Mouse (Mus musculus) CD4-positive, CD25-positive, alpha-beta regulatory T cell, adult 2 months (primary cell): ENCODE results near the gene Jhy.

ENCODE experiments used
- DNase-seq: peaks from one replicate; pipeline ENCODE4 v3.0.0-alpha.2; 2012; ENCODE audit warnings: low read depth, low spot score

The Jhy gene

DNA sequence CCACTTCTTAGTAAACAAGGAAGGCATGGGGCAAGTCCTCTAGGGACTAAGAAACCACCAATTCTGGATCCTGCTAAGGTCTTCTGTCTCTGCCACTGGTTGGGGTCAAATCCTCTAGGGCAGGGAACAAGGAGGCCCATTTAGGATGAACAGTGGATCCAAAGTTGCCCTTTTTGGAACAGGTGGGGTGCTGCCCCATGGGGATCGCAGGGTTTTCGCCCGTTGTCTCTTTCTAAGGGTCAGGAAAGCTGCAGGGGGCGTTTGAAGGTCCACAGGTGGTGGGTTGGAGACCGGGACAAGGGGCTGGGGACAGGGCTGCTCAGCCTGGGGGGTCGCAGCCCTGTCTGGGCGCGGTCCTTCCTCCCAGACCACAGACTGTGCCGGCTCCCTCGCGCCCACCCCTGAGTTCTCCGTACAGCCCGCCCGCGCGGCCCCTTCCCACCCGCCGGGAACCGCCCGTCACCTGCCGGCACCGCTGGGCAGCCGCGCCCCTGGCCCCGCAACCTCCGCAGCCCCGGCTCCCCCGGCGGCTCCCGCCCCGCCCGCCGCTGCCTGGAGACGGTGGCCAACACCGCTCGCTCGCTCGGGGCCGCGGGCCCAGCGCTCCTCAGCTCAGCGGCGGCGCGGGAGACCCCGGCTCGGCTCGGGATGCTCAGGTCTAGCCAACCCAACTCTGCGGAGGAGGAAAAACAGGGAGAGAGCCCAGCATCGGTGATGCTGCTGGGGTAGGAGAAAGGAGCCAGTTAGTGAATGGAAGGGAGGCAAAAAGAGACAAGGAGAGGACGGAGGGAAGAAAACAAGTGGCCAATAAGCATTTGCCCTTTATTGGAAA lies at the start of gene Jhy:
Gene Jhy, minus strand, starts transcription at position 533 of the 832 bp plus-strand sequence.
- DNase-seq: no peak

DNA sequence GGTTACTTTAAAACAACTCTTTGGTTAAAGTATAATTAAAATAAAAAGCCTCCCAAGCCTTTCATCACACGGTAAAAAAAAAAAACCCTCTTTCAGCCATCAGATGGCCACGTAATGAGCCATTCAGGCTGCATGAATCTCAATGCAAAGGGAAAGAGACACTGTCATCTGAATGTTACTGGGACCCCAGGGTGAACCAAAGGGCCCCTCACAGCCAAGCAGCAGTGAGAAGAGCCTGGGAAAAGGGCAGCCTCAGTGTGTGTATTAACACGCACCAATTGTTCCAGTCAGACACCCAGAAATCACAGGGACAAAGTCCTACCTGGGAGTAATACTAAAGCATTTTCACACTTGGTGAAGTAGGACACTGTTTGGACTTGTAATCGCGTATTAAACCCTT lies 48.5 kb upstream of the Jhy start:
- no peak for DNase-seq

DNA sequence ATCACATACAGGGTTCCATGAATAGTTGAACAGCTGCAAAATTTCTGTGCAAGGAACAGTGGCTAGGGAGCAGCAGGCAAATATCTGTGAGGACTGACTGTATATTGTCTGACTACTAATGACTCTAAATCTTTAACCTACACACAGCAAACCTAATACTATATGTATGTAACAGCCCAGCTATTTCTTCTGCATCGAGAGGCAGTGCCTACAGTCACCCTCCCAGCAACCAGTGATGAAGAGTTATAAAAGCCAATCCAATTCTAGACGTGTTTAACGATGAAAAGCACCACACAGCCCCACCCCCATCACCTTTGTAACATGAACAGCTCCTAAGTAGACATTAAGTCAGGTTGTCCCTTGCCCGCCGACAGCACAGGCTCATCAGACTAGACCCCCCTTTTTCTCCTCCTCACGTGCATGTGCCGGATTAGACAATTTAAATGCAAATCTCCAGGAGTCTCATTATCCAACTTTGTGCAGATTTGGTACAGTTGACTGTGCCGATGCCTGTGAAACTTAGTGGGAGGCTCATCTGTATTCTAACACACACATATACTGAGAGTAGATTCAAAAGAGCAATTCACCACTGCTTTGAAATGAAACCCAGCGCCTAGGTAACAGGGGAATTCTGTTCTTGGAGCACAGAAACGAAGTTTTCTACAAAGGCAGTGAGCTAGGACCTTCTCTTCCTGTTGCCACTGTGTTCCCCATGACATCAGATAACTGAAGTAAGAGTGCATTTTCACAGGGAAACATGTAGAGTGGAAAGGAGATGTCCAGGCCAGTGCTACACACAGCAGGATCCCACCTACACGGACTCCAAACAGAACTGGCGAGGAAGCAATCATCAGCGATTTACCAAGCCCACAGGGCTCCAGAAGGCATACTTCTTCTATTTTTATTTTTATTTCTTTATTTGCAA lies 47.9 kb upstream of the Jhy start:
- DNase-seq: no peak

DNA sequence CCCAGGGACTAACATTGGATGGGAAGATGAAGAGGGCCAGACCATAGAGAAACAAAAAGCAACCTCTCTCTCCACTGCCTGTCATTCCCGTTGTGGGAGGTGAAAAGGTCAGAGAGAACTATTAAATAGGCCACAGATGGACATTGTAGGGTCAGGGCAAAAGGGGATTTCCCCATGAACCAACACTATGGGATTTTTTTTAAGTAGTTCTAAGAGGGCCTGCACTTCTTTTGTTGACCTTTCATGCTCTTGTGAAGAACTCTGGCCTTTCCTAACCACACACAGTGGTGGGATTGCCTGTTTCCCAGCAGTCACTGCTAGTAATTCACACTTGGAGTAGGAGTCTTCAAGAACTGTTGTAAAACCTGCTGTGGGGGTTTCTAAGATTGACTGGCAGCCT lies 43.9 kb upstream of the Jhy start:
- DNase-seq: no peak

DNA sequence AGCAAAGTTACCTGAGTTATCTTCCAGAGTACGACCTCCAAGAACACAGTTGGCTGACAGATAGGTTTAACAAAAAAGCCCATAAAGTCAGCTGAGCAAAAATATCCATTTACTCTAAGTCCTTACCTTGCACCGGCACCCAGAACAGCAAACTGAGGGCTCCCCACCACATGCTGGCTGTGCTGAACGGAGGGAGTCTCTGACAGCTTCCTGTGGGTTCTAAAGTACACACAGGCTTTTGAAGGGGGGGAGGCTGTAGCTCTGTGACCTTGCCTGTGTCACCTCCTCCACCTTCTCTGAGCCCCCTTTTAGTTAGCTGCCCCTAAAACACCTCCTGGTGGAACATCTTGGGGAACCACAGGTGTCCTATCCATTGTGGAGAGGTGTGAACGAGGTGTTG lies 40.5 kb upstream of the Jhy start, which contains the start of gene Crtam:
Gene Crtam, minus strand, starts transcription at position 214 of the 400 bp plus-strand sequence.
- DNase-seq: peak; percentile 24

DNA sequence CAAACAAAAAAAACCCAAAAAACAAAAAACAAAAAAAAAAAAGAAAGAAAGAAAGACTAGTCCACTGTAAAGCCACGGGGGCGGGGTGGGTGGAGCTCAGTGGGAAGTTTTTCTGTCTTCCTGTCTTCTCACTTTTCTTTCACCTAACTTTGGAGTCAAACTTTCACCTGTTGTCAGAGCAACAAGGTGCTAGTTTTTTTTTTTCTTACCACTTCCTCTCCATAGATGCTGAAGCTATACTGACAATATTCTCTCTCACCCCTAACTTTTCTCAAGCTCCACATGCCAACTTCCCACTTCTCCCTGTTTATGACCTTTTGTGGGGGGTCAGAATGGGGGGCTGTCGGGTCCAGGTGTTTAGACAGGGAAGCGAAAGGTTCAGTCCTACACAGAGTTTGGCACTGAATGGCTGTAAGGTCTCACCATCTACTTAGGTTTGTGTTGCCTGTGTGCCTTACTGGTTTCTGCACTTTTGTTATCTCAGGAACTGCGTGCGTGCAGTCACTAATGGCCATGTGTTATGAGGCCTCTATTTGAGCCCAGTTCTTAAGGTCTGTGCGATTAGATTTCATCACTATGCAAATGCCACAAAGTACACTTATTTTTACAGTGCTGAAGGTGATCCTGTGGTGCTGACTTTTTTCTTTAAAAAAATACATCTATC lies 33.3 kb upstream of the Jhy start:
- peak; percentile 71 for DNase-seq

DNA sequence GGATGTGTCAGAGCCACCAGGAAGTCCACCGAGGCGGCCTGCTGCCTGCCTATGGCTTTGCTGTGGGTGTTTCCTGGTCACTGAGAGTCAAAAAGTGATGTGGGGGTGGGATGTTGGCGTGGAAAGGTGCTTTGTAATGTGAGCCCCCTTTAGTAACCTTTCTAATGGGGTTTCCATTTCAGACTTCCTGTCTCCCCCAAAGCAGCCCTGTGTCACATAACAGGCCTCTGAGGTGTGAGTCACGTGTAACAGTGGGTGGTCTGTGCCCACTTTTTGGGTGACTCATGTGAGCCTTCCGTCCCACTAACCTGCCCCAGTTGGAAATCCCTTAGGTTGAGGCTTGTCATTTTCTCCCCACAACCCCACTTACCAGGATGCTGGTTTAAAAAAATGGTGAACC lies 30.2 kb upstream of the Jhy start:
- peak; percentile 16 for DNase-seq

DNA sequence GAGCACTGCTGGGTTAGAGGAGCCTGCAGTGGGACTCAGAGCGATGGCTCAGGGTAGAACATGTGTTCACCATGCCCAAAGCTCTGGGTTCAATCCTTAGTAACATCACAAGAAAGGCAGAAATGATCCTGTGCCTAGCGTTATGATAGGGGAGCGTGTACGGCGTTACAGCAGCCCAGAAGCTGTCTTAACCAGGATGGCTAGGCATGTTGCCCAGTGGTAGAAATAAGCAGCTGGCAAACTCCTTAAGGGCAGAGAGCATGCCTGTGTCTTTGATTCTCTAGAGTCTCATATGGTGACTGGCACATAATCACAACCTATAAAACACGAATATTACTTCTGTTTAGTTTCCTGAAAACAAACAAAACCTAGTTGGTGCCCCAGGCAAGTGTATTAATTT lies 27.6 kb upstream of the Jhy start:
- no peak for DNase-seq

DNA sequence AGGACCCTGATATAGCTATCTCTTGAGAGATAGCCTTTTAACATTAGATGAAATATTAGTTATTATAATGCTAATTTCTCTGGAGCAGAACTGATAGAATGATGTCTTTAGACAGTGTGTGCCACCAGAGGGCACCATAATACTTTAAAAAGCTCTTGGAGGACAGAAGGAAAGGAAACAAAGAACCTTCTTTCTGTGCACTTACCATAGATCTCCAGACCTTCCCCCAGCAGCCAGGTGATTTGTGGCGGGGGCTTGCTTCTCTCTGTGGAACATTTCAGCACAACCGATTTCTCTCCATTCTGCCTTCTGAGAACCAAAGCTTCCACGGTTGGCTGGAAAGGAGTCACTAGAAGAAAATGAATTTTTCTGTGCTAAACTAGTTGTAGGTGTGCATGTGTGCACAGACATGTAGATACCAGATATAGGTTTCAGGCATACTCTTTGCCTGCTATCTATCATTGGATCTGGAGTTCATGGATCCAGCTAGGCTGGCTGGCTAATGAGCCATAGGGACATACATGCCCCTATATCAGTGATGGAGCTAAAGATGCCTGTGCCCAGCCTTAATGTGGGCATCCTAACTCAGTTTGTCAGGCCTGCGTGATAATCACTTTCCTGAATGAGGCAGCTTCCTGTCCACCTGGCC lies 26.1 kb upstream of the Jhy start:
- peak; percentile 81 for DNase-seq

DNA sequence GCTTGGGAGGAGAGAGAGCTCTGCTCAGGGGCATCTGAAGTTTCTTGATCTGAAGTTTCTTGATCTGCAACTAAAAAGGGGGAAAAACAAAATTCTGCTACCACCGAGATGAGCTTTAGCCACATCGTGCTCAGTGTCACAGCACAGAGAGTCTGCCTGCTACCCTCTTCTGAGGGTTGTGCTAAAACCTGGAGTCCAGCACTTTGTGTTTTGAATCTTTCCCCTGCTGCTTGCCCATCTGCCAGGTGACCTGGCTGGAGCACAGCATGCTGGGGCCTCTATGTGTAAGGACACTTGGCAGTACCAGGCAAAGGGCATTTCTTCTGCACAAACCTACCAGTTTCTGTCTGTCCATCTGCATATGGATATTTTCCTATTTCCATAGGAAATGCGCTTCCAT lies 20.4 kb upstream of the Jhy start:
- DNase-seq: no peak

DNA sequence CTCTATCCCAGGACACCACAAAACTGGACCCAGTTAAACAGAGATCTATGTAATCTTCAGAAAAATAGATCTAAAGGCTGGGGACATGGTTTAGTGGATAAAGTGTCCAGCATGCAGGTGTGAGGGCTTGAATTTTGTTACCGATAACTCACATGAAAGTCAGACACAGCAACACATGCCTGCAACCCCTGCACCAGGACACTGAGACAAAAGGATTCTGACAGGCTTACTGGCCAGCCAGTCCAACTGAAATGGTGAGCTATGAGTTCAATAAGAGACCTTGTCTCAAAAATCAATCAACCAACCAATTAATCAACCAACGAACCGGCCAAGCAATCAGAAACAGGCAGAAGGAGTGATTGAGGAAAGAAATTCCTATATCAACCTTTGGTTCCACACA lies 19.8 kb upstream of the Jhy start:
- no peak for DNase-seq

DNA sequence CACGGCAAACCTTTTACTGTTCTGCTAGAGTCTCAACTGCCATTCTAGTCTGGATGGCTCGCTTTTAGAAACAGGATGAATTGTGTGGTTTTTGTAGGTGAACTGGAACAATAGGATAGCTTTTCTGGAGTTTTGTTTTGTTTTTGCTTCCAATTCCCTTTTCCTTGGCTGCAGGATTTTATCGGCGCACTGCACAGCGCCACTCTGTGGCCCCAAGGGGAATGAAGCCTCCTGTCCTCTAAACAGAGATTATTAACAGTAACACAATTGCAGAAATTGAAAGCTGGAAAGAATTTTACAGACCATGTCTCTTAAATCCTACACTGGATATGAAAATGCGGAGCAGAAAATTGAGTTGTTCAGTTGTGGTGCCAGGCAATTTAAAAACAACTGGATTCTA lies 18.6 kb upstream of the Jhy start:
- DNase-seq: no peak

DNA sequence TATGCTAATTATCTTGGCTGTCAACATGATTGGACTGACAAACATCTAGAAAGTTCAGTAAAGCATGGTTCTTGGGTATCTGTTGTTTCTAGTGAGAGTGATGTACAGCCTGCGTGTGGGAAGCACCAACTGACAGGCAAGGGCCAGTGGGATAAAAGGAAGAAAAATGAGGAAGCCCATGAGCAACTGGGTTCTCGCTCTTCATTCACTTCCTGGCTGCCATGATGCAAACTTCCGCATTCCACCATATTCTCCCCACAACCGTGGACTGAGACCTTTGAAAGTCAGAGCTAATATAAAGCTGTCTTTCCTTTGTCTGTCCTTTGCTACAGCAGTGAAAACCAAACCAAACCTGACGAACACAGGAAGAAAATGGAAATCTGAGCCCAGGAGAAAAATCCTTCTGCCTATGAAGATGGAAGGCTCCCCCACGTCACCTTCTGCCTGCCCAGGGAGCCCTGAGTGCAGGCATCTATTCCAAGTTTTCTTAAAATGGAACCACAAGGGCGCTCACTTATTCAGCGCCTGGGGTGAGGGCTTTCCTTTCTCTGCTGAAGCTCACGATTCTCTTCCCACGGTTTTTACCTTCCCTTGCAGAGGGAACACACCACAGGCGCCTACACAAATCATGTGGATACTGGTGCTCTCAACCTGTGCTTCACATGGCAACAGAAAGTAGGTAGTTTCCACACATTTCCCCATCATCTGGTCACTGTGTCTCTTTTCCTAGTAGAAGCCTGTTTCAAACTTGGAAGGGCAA lies 10.3 kb upstream of the Jhy start:
- DNase-seq: no peak

DNA sequence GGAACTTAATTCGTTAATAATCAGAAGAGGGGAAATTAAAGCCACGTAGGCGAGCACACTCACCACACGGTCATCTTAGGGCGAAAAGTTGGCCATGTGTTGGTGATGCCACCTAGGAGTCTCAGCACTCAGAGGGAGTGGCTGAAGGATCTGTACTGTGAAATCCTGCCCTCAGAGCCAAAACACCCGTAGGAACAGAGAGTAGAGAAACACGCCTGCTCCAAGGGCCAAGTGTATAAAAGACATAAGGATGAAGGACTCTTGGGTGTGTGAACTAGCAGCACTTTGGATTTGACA lies 448 bp upstream of the Jhy start:
- DNase-seq: no peak

DNA sequence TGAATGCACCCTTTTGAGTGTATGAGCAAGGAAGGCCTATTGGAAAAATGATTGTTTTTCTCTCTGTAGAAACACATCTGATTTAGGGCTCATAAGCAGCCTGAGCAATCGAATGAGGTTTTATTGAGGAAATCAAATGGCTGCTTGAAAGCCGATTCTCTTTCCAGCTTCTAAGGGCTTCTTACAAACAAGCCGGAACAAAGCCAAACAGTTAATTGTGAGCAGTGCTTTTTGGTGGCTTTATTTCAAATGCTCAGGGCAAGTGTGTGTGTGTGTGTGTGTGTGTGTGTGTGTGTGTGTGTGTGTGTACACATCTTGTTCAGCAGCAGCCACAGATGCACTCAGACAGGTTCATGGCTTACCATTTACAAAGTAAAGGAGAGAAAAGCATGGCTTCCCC lies 2.5 kb downstream of the Jhy start:
- DNase-seq: no peak

DNA sequence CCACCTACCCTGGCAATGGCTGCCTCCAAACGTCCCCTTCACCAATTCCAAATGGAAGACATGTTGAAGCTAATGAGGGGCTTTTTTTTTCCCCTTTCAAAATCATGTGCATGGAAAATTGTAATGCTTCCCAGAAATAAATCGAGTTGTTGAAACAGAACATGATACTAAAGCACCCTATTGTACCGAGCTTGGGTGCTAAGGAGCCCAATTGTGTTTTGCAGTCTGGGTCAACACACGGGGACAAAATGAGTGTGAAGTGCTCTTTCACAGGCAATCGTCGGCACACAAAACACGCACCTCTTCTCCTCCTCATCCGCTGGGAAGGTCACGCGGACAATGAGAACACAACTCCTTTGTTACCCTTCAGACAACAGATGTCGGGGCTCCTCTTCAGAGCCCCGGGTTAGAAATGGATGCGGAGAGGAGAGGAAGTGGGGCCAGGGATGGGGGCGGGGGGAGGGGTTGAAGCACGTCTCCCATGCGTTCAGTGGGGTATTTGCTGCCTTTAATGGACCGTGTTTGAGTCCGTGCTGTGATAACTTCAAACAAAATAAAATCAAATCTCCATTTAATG lies 14.8 kb downstream of the Jhy start:
- no peak for DNase-seq

DNA sequence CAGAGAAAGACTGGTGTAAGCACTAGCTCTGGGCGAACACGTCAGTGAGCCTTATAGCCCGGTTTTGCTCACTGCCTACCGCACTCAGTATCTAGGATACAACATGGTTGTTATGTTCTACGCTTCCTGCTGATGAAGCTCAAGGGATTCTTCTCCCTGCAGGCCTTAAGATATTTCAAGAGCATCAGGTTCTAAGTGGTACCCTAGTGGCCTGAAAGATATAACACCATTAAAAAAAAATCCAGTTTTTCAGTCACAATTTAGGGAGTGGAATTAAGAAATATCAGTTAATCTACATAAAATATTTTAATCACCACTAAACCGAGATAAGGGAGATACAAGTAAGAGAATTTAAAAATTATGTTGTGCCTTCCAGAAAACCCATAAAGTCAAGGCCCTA lies 15.4 kb downstream of the Jhy start:
- no peak for DNase-seq

DNA sequence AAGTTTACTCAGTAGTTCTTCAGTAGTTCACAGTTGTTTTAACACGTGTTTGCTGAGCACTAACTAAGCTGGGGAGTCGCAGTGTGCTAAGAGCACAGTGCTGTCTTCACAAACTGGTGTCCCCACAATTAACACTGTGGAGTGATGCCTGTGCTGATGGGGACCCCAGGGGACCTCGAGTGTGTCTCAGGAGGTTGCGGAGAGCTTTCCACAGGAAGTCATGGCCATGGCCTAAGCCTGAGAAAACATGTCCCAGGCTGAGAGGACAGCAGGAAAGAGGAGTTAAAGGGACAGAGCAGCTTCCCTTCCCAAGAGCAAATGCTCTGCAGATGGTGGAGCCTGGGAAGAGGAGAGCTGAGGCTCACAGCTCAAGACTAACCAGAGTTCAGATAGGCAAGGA lies 16.8 kb downstream of the Jhy start:
- no peak for DNase-seq

DNA sequence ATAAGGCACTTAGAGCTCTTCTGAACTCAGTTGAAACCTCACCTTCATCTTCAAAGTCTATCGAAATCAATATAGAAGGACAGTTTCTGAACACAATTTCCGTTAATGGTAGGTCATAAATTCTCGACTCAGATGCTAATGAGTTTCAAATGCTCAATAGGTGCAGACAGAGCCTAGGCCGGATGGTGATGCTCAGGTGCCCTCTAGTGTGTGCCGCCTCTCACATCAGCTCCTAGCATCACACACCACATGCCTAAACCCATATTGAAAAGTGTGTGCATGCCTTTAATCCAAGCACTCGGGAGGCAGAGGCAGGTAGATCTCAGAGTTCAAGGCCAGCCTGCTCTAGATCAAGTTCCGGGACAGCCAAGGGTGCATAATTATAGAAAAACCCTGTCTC lies 26.5 kb downstream of the Jhy start:
- DNase-seq: peak; percentile 2

DNA sequence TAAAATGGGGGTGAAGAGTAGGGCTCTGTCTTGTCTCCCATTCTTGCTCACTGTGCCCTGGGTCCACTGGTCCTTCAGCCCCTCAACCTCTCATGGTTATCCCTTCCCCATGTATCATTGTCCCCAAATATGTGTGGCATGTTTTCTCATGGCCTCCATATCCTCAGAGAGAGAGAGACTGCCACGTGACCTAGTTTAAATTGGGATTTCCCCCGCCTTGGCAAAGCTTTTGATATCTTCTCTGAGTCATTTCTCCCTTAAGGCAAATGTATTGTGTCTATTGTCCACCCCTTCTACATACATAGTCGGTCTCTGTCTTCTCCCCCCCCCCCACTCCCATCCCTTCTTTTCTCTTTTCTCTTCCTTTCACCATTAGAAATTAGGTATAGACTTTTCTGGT lies 30.6 kb downstream of the Jhy start:
- peak; percentile 3 for DNase-seq
